Mouse (Mus musculus) ES-E14 (cell line): ENCODE results near the gene Phrf1. TPM values are rescaled to one million over a fixed set of nuclear protein-coding genes. Genes with fewer than 3 reads are reported as not detected.

Experiments
- DNase-seq: peaks from one replicate; pipeline ENCODE4 v3.0.0-alpha.2; 2013; ENCODE audit warnings: low read depth, low spot score
- H3K27ac ChIP-seq: 2 replicates; pipeline ENCODE4 v1.5.1; 2012; ENCODE audit warnings: low read depth, mild to moderate bottlenecking, low read length, moderate library complexity, mixed read lengths; ENCODE audit not compliant: poor library complexity, insufficient read depth, severe bottlenecking
- H3K36me3 ChIP-seq: 2 replicates; pipeline ENCODE4 v1.6.1; 2012; ENCODE audit warnings: mild to moderate bottlenecking, low read length, moderate library complexity, mixed read lengths; ENCODE audit not compliant: control insufficient read depth, poor library complexity, insufficient read depth, severe bottlenecking
- H3K4me1 ChIP-seq, 2 experiments: fragments of 150-350 bp in 1 of 2; sonication (generic) in 1 of 2; 2 replicates each; pipeline ENCODE4 v1.6.1; 2012; ENCODE audit warnings: low read length in 2 of 2, mild to moderate bottlenecking in 1 of 2, mixed read lengths in 1 of 2; ENCODE audit not compliant: control insufficient read depth in 2 of 2, insufficient read depth in 2 of 2, poor library complexity in 1 of 2
- H3K4me3 ChIP-seq, 2 experiments: fragments of 150-350 bp in 1 of 2; sonication (generic) in 1 of 2; 2 replicates each; pipeline ENCODE4 v1.5.1; 2012; ENCODE audit warnings: low read length in 2 of 2, low read depth in 1 of 2, mild to moderate bottlenecking in 1 of 2, mixed read lengths in 1 of 2; ENCODE audit not compliant: insufficient read depth in 1 of 2, poor library complexity in 1 of 2, severe bottlenecking in 1 of 2
- H3K9ac ChIP-seq: 2 replicates; pipeline ENCODE4 v1.6.1; 2012; ENCODE audit warnings: low read depth, mild to moderate bottlenecking, low read length, mixed read lengths; ENCODE audit not compliant: poor library complexity, insufficient read depth, severe bottlenecking
- H3K9me3 ChIP-seq: fragments of 150-350 bp; sonication (generic); 2 replicates; pipeline ENCODE4 v1.6.1; 2012; ENCODE audit warnings: low read depth, mild to moderate bottlenecking, low read length; ENCODE audit not compliant: control insufficient read depth, insufficient read depth
- CHD2 ChIP-seq: IDR thresholded peaks from 2 replicates; pipeline ENCODE4 v1.6.1; 2014; ENCODE audit warnings: mild to moderate bottlenecking, low read depth, low read length, inconsistent platforms
- HCFC1 ChIP-seq: IDR thresholded peaks from 2 replicates; pipeline ENCODE4 v1.6.1; 2012; ENCODE audit warnings: low read length, inconsistent platforms, borderline replicate concordance; ENCODE audit not compliant: insufficient read depth
- MAFK ChIP-seq: IDR thresholded peaks from 2 replicates; pipeline ENCODE4 v1.6.1; 2014; ENCODE audit warnings: mild to moderate bottlenecking, low read depth, low read length, inconsistent platforms; ENCODE audit not compliant: insufficient read depth
- ZC3H11A ChIP-seq: IDR thresholded peaks from 2 replicates; pipeline ENCODE4 v1.6.1; 2012; ENCODE audit warnings: low read depth, mild to moderate bottlenecking, inconsistent platforms, low read length, borderline replicate concordance
- ZNF384 ChIP-seq: IDR thresholded peaks from 2 replicates; pipeline ENCODE4 v1.6.1; 2012; ENCODE audit warnings: low read depth, low read length, inconsistent platforms
- in situ Hi-C, 2 experiments: fragments of 600-800 bp; cut with MboI; formaldehyde crosslinking; loops; one replicate each; pipeline ENCODE4 v1.15.1; 2025; ENCODE audit warnings: low sequenced_read_pairs in 2 of 2, inconsistent platforms in 1 of 2; ENCODE audit not compliant: unreplicated experiment in 2 of 2
- total RNA-seq: library from RNA; depleted of rRNA; stranded (reverse); fragments of 300-350 nt; gene quantifications from 2 replicates; pipeline ENCODE4 v1.2.3, GENCODE M21; 2012

Gene Phrf1
- total RNA-seq, 1 experiment, result 101 TPM

DNA sequence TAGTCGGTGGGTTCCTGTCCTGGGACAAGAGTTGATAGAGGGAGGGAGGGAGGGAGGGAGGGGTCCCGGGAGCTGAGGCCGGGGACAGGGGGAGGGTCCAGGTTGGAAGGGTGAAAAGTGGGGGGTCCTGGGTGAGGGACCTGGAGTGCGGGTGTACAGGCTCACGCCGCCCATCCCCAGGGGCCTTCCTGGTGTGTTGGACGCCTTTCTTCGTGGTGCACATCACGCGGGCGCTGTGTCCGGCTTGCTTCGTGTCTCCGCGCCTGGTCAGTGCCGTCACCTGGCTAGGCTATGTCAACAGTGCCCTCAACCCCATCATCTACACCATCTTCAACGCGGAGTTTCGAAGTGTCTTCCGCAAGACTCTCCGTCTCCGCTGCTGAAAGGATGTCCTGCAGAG, 65.9 kb downstream of the Phrf1 start:
- Histone ChIP-seq H3K4me1 (peaks cover 0 to 11% of the 10 kb centered on the region in 2 experiments; a peak in 1 of 4 replicates), H3K27ac (no peak overlapping the region), H3K4me3 (peak overlapping the region; percentile 14 to 62), H3K9me3 (no peaks in the 10 kb centered on the region), H3K36me3 (peaks cover 8% of the 10 kb centered on the region; the same call in 1 of the 2 replicates), H3K9ac (peak overlapping the region; percentile 55; the same call in 1 of the 2 replicates)
- in situ Hi-C loops, result no loop called here
- DNase-seq, result no peak
- TF ChIP-seq HCFC1, result no peak
- no peak for TF ChIP-seq ZNF384
- TF ChIP-seq ZC3H11A, result no peak
- no peak for TF ChIP-seq CHD2
- no peak for TF ChIP-seq MAFK

DNA sequence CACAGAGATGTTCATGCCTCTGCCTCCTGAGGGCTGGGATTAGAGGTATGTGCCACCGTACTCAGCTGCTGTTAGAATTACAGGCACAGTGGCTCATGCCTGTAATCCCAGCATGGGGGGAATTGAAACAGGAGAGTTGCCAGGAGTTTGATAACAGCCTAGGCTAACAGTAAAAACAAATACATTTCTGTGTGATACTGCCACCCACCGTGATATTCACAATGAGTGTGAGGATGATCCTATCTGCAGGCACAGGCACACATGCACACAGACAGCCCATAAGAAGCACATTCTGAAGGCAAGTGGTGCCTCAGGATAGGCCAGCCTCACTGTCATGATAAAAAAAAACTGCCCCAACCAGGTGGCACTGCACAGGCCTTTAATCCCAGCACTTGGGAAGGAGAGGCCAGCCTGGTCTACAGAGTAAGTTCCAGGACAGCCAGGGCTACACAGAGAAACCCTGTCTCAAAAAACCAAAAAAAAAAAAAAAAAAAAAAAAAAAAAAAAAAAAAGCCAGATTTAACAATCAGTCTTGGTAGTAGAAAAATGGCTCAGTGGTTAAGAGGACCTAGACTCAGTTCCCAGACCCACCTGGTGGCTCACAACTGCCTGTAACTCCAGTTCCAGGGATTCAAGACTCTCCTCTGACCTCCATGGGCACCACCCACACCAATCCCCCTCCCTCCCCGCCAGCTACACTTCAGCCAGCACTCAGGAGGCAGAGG, 69.5 kb downstream of the Phrf1 start:
- DNase-seq, result no peak
- in situ Hi-C loops, result no loop called here
- no peak overlapping the region for H3K4me3 ChIP-seq
- H3K27ac ChIP-seq, result no peak overlapping the region
- TF ChIP-seq ZC3H11A, result no peak
- 0 out of 2 replicates have a peak, but pooled peaks have one; percentile 60 for TF ChIP-seq ZNF384
- H3K9me3 ChIP-seq, result no peaks in the 10 kb centered on the region
- H3K9ac ChIP-seq, result no peak overlapping the region
- H3K4me1 ChIP-seq, result peaks cover 0 to 7% of the 10 kb centered on the region in 2 experiments; a peak in 1 of 4 replicates
- H3K36me3 ChIP-seq, result peaks cover 19% of the 10 kb centered on the region

DNA sequence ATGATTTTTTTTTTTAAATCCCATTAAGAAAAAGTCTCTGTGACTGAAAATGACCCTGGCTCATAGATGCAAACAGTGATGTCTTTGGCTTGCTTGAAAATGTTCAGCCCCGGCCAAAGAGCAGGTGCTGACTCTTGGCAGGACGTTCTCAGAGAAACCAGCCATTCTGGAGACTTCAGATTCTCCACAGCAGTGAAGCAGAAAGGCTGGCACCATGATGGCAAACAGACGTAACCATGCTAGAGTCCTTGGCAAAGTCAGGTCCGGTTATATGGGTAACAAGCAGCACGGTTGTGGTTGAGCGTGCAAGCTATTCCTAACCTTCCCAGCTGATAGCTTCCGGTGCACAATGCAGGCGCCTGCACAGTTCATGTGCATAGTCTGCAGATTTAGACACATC, 70.6 kb downstream of the Phrf1 start:
- no peaks in the 10 kb centered on the region for H3K9me3 ChIP-seq

DNA sequence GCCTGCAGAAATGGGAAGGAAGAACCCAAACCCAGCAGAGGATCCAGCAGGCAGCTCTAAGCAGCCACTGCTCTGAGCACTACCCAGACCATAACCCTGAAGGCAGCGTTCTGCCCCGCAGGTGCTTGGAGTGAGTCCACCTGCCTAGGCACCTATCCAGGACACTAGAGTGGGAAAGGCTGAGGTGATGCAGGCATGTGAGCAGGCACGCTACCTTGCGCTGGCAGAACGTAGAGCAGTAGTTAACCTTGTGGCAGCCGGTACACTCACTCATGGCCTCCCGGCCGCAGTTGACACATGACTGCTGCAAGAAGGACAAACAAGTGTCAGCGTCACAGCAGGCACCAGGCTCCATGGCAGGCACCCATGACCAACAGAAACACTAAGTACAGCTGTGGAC, 72.8 kb downstream of the Phrf1 start:
- Histone ChIP-seq H3K9me3 (no peaks in the 10 kb centered on the region), H3K9ac (no peak overlapping the region), H3K36me3 (peaks cover 41% of the 10 kb centered on the region), H3K4me1 (no peaks in the 10 kb centered on the region), H3K4me3 (no peak overlapping the region), H3K27ac (no peak overlapping the region)
- TF ChIP-seq CHD2, result no peak
- no peak for TF ChIP-seq ZNF384
- no peak for TF ChIP-seq ZC3H11A
- TF ChIP-seq MAFK, result no peak
- TF ChIP-seq HCFC1, result no peak
- in situ Hi-C loops, result no loop called here
- no peak for DNase-seq

More for the DNA sequence above, 70.6 kb downstream of the Phrf1 start:
- peaks cover 0 to 2% of the 10 kb centered on the region in 2 experiments; a peak in 1 of 4 replicates for H3K4me1 ChIP-seq
- H3K36me3 ChIP-seq, result peaks cover 22% of the 10 kb centered on the region
- in situ Hi-C loops, result no loop called here
- DNase-seq, result no peak
- H3K9ac ChIP-seq, result no peak overlapping the region
- no peak for TF ChIP-seq ZC3H11A
- no peak for TF ChIP-seq MAFK
- no peak for TF ChIP-seq CHD2
- TF ChIP-seq ZNF384, result no peak
- no peak for TF ChIP-seq HCFC1
- H3K27ac ChIP-seq, result no peak overlapping the region
- no peak overlapping the region for H3K4me3 ChIP-seq
